Mouse (Mus musculus) limb, embryonic 13.5 days (tissue): ENCODE data around the gene Defb19. TPM values are rescaled to one million over a fixed set of nuclear protein-coding genes. Genes with fewer than 3 reads are reported as not detected.

Experiments
- ATAC-seq: fragments of 200-750 bp; cut with Nextera tagmentation; 2 replicates; pipeline ENCODE4 v1.8.0; 2017; ENCODE audit warnings: low read depth, moderate number of reproducible peaks, moderate TSS enrichment; ENCODE audit not compliant: low FRiP score
- H3K27ac ChIP-seq: fragments of 300-500 bp; sonication (generic); 2 replicates; pipeline ENCODE4 v1.5.1; 2015; ENCODE audit warnings: inconsistent platforms, mild to moderate bottlenecking, moderate library complexity
- H3K27me3 ChIP-seq: fragments of 300-500 bp; sonication (generic); 2 replicates; pipeline ENCODE4 v1.6.1; 2015; ENCODE audit warnings: mild to moderate bottlenecking, inconsistent platforms
- H3K36me3 ChIP-seq: fragments of 300-500 bp; sonication (generic); 2 replicates; pipeline ENCODE4 v1.6.1; 2015; ENCODE audit warnings: inconsistent platforms, mild to moderate bottlenecking, moderate library complexity
- H3K4me1 ChIP-seq: fragments of 300-500 bp; sonication (generic); 2 replicates; pipeline ENCODE4 v1.6.1; 2015; ENCODE audit warnings: inconsistent platforms
- H3K4me2 ChIP-seq: fragments of 300-500 bp; sonication (generic); replicated peaks from 2 replicates; pipeline ENCODE4 v1.6.1; 2015; ENCODE audit warnings: inconsistent platforms, mild to moderate bottlenecking, moderate library complexity
- H3K4me3 ChIP-seq: fragments of 300-500 bp; sonication (generic); 2 replicates; pipeline ENCODE4 v1.5.1; 2015; ENCODE audit warnings: moderate library complexity, mild to moderate bottlenecking, inconsistent platforms
- H3K9ac ChIP-seq: fragments of 300-500 bp; sonication (generic); 2 replicates; pipeline ENCODE4 v1.6.1; 2015; ENCODE audit warnings: mild to moderate bottlenecking, inconsistent platforms
- H3K9me3 ChIP-seq: fragments of 300-500 bp; sonication (generic); 2 replicates; pipeline ENCODE4 v1.6.1; 2016; ENCODE audit warnings: inconsistent platforms
- WGBS: fragments of 180-500 bp; shearing (Covaris S2); methylation state at CpG from one replicate; pipeline ENCODE4 v1.1.7; 2015; 5-methylcytosine and 5-hydroxymethylcytosine counted together
- polyA plus RNA-seq: library from polyadenylated mRNA; unstranded; fragments of >200 nt; fragmentation: Nextera tagmentation; extraction: Ambion mirVana; gene quantifications from 2 replicates; pipeline ENCODE4 v1.2.1, GENCODE M21; 2015

Gene Defb19
- polyA plus RNA-seq, result not detected in 2 replicates

GRCm38 (mm10) chr2:152580107-152580506 lies at the start of gene Defb19:
Defb19 (minus strand) TSS chr2:152580312.
- Histone ChIP-seq H3K36me3 (no peaks in the 10 kb centered on the region), H3K4me1 (no peaks in the 10 kb centered on the region), H3K9me3 (no peaks in the 10 kb centered on the region), H3K27me3 (no peaks in the 10 kb centered on the region), H3K4me3 (no peak within 1 kb of the TSS), H3K4me2 (no peak within 1 kb of the TSS), H3K27ac (no peak within 1 kb of the TSS), H3K9ac (no peak within 1 kb of the TSS)
- 69% methylated on average over 7 of the region's 7 CpGs for WGBS
- no peak for ATAC-seq

DNA sequence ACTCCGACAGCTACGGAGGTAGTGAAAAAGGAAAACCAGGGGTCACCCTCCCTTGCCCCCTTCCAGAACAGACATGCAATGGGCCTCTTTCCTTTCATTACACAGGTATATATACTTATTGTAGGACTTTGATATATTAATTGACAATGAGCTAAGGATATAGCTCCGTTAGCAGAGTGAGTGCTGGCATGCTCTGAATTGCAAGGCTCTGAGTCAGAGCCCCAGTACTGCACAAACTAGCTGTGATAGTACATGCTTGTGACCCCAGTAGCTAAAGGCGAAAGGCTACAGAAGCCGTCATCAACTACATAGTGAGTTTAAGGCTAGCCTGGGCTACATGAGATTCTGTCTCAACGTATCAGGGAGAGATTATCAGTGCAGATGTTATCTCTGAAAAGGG lies 49.8 kb upstream of the Defb19 start:
- no peaks in the 10 kb centered on the region for H3K9me3 ChIP-seq
- H3K27ac ChIP-seq, result no peak overlapping the region
- no peak for ATAC-seq
- peaks cover 29% of the 10 kb centered on the region for H3K4me1 ChIP-seq
- H3K27me3 ChIP-seq, result peaks cover 57% of the 10 kb centered on the region
- 87% methylated on average over 6 of the region's 6 CpGs for WGBS
- no peaks in the 10 kb centered on the region for H3K36me3 ChIP-seq
- H3K4me3 ChIP-seq, result no peak overlapping the region
- no peak overlapping the region for H3K4me2 ChIP-seq
- H3K9ac ChIP-seq, result no peak overlapping the region

DNA sequence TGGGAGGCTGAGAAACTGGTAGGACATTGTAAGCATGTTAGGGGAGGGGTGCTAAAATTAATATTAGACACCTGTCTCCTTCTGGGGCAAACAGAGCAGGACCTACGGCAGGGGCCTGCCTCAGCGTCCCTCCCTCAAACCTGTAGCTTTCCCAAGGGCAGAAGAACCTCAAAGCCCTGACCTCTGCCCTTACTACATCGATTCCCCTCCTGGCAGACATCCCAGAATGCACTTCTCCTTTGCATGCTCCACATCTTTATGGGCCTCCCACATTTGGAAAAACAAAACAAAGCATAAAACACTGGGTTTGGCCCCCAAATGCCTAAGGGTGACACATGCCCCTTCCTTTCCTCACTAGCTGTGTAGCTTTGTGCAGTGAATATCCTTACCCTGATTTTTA lies 49.1 kb upstream of the Defb19 start:
- Histone ChIP-seq H3K9ac (no peak overlapping the region), H3K9me3 (no peaks in the 10 kb centered on the region), H3K4me1 (peaks cover 29% of the 10 kb centered on the region), H3K4me2 (no peak overlapping the region), H3K27ac (no peak overlapping the region), H3K27me3 (peaks cover 58% of the 10 kb centered on the region), H3K4me3 (no peak overlapping the region), H3K36me3 (no peaks in the 10 kb centered on the region)
- WGBS, result 51% methylated on average over 3 of the region's 3 CpGs
- no peak for ATAC-seq

GRCm38 (mm10) chr2:152628066-152628465 lies 48.0 kb upstream of the Defb19 start:
- no peak overlapping the region for H3K27ac ChIP-seq

DNA sequence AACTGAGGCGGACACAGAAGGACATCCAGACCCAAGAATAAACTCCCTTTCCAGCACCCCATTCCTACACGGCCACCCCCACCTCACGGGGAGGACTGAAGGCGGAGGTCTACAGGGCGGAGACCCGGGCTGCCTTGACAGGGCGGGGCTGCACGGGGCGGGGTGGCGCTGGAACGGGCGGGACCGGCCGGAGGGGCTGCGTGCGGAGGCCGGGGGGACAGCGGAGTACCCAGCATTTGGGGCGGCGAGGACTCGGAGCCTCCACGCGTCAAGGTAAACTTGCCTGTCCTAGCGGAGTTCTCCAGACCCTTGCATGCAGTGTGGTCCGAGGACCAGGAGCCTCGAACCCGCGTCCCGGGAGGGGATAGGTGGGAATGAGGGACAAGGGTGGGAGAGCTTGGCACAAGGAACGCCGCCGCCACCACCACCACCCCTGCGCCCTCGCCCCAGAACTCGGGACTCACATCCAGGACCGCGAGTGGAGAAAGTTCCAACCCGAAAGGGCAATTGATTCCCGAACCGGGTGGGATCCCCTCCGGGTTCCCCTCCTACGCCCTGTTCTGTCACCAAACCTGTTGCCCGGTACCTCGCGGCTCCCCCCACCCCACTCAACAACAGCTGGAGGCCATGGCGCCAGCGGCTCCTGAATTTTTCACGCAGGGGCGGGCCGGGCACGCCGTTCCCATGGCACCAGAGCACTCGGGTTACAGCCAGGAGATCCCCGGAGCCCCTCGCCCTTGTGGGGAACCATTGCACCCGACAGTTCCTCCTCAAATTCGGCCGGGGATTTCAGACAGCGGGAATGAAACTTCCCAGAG lies 46.9 kb upstream of the Defb19 start, which contains the start of gene Rem1:
Gene Rem1, plus strand, starts transcription at position 178 of the 818 bp plus-strand sequence.
- 2% methylated on average over 59 of the region's 59 CpGs for WGBS
- peak within 1 kb of the TSS; percentile 67 for H3K9ac ChIP-seq
- peaks cover 15% of the 10 kb centered on the region for H3K4me1 ChIP-seq
- peak within 1 kb of the TSS; percentile 50 for H3K4me3 ChIP-seq
- peak; percentile 62; the same call in 1 of the 2 replicates for ATAC-seq
- H3K27me3 ChIP-seq, result peaks cover 59% of the 10 kb centered on the region
- no peak within 1 kb of the TSS for H3K27ac ChIP-seq
- H3K36me3 ChIP-seq, result no peaks in the 10 kb centered on the region
- H3K9me3 ChIP-seq, result no peaks in the 10 kb centered on the region
- H3K4me2 ChIP-seq, result peak within 1 kb of the TSS; percentile 86

More at GRCm38 (mm10) chr2:152628066-152628465, 48.0 kb upstream of the Defb19 start:
- Histone ChIP-seq H3K36me3 (no peaks in the 10 kb centered on the region), H3K4me3 (no peak overlapping the region), H3K9ac (no peak overlapping the region), H3K4me2 (no peak overlapping the region; the same call in 1 of the 2 replicates), H3K4me1 (peaks cover 21% of the 10 kb centered on the region), H3K9me3 (no peaks in the 10 kb centered on the region), H3K27me3 (peaks cover 59% of the 10 kb centered on the region)
- WGBS, result 40% methylated on average over 17 of the region's 17 CpGs
- ATAC-seq, result no peak

DNA sequence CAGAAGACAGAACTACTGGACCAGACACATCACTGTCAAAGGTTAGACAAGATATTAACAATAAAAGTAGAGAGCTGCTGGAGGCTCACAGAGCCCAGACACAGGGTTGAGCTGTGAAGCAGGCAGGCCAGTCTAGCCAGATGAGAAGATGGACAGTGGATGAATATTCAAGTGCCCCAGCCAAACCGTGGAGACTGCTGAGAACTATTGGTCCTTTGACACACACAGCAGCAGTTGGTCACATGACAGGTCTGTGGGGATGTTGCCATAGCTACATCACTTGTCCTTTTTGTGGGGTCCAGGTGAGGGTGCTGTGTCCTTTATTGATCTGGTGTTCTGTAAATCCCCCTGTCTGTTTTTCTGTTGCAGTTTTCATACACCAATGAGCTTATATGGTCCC lies 45.1 kb upstream of the Defb19 start:
- Histone ChIP-seq H3K36me3 (no peaks in the 10 kb centered on the region), H3K27me3 (peaks cover 59% of the 10 kb centered on the region), H3K4me1 (peaks cover 15% of the 10 kb centered on the region), H3K4me2 (no peak overlapping the region), H3K4me3 (no peak overlapping the region), H3K9me3 (no peaks in the 10 kb centered on the region), H3K9ac (no peak overlapping the region), H3K27ac (no peak overlapping the region)
- ATAC-seq, result no peak
- WGBS, result 14% methylated on average over 1 of the region's 1 CpGs

GRCm38 (mm10) chr2:152624566-152624965 lies 44.5 kb upstream of the Defb19 start:
- 85% methylated on average over 2 of the region's 2 CpGs for WGBS
- no peaks in the 10 kb centered on the region for H3K9me3 ChIP-seq
- no peaks in the 10 kb centered on the region for H3K36me3 ChIP-seq
- H3K27me3 ChIP-seq, result peaks cover 56% of the 10 kb centered on the region
- no peak for ATAC-seq
- H3K9ac ChIP-seq, result no peak overlapping the region
- peaks cover 15% of the 10 kb centered on the region for H3K4me1 ChIP-seq
- no peak overlapping the region for H3K4me2 ChIP-seq
- no peak overlapping the region for H3K27ac ChIP-seq
- H3K4me3 ChIP-seq, result no peak overlapping the region

DNA sequence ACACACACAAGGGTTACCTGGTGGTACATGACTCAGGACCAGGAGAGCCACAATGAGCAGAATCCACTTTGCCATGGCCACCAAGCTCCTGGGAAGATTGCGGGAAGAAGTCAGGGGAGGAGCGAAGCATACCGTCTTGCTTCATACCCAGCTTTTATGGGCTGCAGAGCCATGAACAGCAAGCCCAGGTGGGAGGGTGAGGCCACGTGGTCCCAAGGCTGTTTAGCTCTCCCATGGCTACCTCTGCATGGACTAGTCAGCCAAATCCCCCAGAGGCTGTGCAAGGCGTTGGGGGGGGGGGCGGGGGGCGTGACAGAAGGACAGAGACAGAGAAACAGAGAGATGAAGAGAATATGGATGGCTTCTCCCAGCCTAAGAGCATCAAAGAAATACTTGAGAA lies 42.8 kb upstream of the Defb19 start, which contains the start of gene Defb25:
Gene Defb25, minus strand, starts transcription at position 101 of the 400 bp plus-strand sequence.
- Histone ChIP-seq H3K36me3 (no peaks in the 10 kb centered on the region), H3K27me3 (peaks cover 40% of the 10 kb centered on the region), H3K9ac (no peak within 1 kb of the TSS), H3K4me2 (no peak within 1 kb of the TSS), H3K27ac (no peak within 1 kb of the TSS), H3K4me1 (peaks cover 15% of the 10 kb centered on the region), H3K9me3 (no peaks in the 10 kb centered on the region), H3K4me3 (no peak within 1 kb of the TSS)
- WGBS, result 70% methylated on average over 7 of the region's 7 CpGs
- no peak for ATAC-seq

DNA sequence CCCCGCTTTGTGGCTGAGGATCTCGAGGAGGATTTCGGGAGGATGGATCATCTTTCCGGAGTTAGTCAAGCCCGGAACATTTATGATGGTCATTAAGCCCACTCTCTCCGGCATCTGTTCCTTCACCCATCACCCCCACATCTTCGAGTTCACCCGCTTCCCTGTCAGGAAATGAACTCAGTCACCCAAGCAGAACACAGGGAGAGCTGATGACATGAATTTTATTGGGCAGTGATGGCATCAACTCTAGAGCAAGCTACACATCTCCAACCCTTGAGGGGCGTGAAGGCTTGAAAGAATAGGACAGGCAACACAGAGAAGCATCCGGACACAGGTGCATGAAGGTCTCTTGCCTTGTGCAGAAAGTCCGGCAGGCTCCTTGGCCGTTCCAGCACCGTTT lies 42.0 kb upstream of the Defb19 start:
- Histone ChIP-seq H3K4me2 (no peak overlapping the region), H3K4me1 (peaks cover 8% of the 10 kb centered on the region), H3K27ac (no peak overlapping the region), H3K9ac (no peak overlapping the region), H3K27me3 (peaks cover 32% of the 10 kb centered on the region), H3K36me3 (no peaks in the 10 kb centered on the region), H3K9me3 (no peaks in the 10 kb centered on the region), H3K4me3 (no peak overlapping the region)
- no peak for ATAC-seq
- WGBS, result 75% methylated on average over 13 of the region's 13 CpGs

DNA sequence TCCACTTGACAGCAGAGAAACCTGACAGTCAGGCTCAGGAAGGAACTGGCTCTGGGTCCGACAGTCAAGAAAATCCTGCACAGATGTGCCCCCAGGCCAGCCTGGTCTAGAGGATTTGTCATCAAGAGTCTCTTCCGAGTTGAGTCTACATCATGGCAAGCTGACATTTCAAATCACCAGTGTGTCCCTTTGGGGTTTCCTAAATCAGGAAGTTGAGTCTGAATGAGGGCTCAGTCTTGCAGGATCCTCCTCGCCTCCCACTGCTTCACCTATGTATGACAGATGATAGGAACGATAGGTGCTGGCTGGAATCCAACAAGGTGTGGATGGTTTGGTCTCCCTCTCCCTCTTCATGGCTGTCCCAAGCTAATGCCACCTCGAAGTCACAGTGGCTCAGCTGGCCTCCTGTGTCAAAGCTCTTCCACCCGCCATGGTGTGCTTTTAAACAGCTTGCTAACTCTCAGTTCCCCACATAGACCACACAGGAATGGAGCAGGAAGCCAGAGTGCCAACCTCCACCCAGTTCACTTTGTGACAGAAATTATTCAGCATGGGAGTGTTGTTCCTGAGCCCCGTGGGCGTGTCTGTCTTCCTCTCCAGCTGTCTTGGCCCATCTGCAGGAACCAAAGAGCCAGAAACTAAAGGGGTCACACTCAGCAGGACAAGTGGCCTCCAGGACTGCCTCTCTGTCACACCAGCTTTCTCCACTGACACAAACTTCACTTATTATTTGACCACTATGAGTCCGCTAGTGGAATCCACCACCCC lies 40.4 kb upstream of the Defb19 start:
- Histone ChIP-seq H3K4me3 (no peak overlapping the region), H3K27ac (no peak overlapping the region), H3K9ac (no peak overlapping the region), H3K9me3 (no peaks in the 10 kb centered on the region), H3K4me1 (no peaks in the 10 kb centered on the region), H3K4me2 (no peak overlapping the region), H3K27me3 (peaks cover 16% of the 10 kb centered on the region), H3K36me3 (no peaks in the 10 kb centered on the region)
- WGBS, result 71% methylated on average over 9 of the region's 9 CpGs
- ATAC-seq, result no peak

DNA sequence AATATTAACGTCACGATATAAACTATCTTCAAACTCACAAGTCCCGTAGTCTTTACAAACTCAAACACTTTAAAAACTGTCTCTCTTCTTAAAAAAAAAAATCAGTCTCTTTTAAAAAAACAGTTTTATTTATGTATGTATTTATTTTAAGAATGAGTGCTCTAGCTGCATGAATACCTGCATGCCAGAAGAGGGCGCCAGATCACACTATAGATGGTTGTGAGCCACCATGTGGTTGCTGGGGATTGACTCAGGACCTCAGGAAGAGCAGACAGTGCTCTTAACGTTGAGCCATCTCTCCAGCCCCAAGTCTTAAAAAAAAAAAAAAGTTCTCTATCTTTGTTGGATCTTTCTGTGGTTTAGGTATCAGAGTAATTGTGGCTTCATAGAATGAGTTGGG lies 37.3 kb upstream of the Defb19 start:
- H3K9ac ChIP-seq, result no peak overlapping the region
- no peaks in the 10 kb centered on the region for H3K4me1 ChIP-seq
- H3K4me2 ChIP-seq, result no peak overlapping the region
- no peaks in the 10 kb centered on the region for H3K9me3 ChIP-seq
- 59% methylated on average over 5 of the region's 5 CpGs for WGBS
- no peak for ATAC-seq
- no peaks in the 10 kb centered on the region for H3K36me3 ChIP-seq
- H3K27me3 ChIP-seq, result no peaks in the 10 kb centered on the region
- no peak overlapping the region for H3K4me3 ChIP-seq
- H3K27ac ChIP-seq, result no peak overlapping the region

DNA sequence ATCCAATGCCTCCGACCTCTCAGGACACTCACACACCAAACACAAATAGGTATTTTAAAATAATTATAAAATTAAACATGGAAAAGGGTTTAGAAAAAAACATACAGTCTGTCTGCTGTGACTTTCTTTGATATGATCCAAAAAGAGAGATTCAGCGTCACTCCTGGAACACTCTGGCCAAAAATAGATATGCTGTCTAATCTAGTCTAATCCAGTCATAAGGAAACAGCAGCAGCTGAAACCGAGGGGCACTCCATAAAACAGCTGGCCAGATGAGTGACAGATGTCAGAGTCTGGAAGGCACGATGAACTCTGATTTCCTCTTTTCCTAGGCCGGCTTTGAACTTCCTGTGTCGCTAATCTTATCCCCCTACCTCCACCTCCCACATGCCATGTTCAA lies 36.4 kb upstream of the Defb19 start:
- H3K36me3 ChIP-seq, result no peaks in the 10 kb centered on the region
- 72% methylated on average over 6 of the region's 6 CpGs for WGBS
- ATAC-seq, result no peak

More for the DNA sequence above, 36.4 kb upstream of the Defb19 start:
- H3K4me3 ChIP-seq, result no peak overlapping the region
- H3K9ac ChIP-seq, result no peak overlapping the region
- H3K27ac ChIP-seq, result no peak overlapping the region
- H3K9me3 ChIP-seq, result no peaks in the 10 kb centered on the region
- no peak overlapping the region for H3K4me2 ChIP-seq
- no peaks in the 10 kb centered on the region for H3K27me3 ChIP-seq
- H3K4me1 ChIP-seq, result no peaks in the 10 kb centered on the region
